Mouse (Mus musculus): Measurements from ENCODE around the gene Shisal2a.
"Not testable (repeated sequence)": the region's sequence is repeated elsewhere in the genome, so short reads cannot be mapped to it uniquely, and the experiment has no call there.

The Shisal2a gene

DNA sequence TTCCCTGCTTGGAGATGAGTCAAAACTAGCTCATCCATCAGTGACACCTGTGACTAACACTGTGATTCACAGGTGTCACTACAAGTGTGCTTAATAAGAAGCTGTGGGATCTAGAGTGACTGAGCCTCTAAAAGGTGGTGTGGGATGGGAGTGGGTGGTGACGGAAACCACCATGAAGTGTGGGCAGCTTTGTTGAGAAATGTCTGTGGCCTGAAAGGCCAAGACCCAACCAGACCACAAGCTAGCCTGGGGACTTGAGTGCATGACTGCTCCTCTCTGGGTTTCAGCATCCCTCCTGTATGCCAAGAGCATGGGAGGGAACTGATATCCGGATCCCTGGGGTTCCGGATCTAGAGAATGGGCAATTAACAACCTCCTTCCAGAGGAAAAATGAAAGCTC, 11.7 kb downstream of the Shisal2a start:
- DNase-seq, result no peak

GRCm38 (mm10) chr4:108370409-108370808, 12.7 kb downstream of the Shisal2a start:
- DNase-seq, result no peak

DNA sequence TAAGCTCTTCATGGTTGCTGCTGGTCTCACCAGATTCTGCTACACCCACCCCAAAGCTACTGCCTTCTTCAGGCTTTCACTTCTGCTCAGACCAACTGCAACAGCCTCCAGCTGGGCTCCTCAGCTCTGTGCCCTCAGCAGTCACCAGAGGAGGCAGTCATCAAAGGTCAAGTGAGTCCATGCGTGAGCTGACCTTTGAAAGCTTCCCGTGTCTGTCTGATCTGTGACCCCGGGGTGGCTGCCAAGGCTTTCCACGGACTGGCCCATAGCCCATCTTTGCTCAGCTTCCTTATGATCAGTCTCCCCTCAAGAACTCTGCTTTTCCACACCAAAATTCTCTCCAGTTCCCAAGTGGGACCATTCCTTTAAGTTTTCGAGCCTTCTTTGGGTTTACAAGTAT, 13.9 kb downstream of the Shisal2a start:
- no peak for DNase-seq

DNA sequence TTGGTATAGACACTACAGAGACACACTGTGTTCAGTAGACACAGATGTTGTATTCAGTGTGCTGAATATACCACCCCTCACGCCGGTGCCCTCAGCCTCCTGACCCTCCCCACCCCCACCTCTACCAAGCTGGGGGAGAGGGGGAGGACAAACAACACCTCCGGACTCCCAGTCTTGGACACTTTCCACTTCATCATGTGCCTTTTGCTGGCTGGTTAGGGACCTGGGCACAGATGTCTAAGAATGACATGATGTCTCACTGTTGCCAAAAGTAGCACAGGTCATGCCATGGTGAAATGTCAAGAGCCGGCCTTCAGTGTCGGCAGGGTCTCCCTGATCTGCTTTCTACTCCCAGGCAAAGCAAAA, 19.1 kb downstream of the Shisal2a start:
- no peak for DNase-seq

DNA sequence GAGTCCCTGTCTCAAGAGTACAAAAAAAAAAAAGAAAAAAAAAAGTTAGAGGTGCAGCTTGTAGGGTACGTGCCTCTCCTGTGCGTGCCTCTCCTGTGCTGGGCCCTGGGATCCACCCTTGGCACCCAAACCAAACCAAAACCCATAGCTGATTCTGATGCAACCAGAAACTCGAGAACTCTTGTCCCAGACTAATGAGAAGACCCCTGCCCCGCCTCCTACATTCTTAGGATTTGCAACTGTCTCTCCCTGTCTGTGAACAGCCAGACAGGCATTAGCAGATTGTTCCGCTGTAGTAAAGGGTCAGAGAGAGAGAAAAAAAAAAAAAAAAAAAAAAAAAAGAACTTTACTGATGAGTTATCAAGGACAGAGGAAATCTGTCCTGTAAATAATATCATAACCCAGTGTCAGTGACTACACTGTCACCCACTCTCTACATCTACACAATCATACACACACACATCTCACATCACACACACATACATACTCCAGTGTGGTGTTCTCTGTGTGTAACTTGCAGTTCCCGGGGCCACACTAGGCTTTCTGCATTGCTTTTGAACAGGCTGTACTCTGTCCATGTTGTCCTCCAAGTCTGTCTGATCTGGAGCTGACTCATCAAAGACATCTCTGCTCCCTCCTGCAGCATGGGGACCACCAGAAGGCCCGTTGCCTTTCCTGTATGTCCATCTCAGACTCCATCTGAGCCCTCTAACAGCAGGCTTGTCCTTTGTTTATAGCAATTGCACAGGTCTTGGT, 19.6 kb downstream of the Shisal2a start:
- no peak for DNase-seq

- no peak for DNase-seq
Observed at GRCm38 (mm10) chr4:108362321-108363261, 20.6 kb downstream of the Shisal2a start.

DNA sequence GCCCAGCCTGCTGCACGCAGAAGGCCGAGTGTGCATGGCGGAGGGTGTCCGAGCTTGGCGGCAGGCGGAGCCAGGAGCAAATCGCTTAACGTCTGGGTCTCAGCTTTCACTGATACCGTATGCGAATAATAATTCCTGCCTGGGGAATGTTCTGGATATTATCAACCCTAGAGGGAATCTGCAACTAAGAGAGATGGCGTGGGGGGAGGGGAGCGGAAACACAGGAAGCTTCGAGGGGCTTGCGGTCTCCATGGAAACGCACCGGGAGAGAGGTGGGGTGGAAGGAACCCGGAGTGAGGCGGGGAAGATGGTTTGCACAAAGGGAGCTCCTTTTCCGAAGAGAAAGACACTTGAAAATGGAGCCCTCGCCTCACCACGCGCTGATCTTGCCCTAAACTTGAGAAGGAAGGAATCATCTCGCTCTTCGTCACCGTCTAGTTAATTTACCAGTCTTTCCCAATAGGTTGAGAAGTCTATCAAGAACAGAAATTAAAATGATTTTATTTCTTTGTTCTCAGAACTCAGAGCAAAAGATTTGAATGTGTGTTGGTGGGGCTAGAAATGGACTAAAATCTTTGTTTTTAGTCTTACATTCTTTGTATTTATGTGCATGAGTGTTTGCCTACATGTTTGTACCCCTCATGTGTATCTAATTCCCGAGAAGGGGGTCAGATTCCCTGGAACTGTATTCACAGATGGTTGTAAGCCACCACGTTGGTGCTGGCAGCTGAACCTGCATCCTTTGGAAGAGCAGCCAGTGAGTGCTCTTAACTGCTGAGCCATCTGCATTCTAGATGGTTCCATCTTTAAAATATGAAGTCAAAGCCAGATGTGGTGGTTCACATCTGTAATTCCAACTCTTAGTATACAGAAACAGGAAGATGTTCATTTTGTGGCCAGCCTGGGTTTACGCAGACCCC, 22.8 kb downstream of the Shisal2a start:
- peak; percentile 26 for DNase-seq

DNA sequence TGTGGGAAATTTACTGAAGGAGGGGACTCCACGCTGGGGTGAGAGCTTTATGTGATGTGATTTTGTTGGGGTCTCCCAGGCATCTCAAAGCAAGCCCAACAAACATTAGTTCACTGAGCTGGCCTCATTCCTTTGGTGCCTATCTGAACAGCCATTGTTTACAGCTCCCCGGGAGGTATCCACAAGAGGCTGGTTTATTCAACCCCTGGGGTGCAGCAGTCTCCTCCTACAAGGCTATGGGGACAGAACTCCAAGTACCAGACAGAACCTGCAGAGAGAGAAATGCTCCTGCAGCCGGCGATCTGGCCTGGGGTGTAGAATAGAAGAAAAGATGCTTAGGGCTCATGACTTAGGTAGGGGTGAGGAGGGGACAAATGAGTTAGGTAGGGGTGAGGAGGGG, 24.7 kb downstream of the Shisal2a start:
- DNase-seq, result no peak

GRCm38 (mm10) chr4:108357458-108357857, 25.7 kb downstream of the Shisal2a start:
- no peak for DNase-seq

- not testable (repeated sequence) for DNase-seq
Observed at GRCm38 (mm10) chr4:108353591-108353990, 29.6 kb downstream of the Shisal2a start.

DNA sequence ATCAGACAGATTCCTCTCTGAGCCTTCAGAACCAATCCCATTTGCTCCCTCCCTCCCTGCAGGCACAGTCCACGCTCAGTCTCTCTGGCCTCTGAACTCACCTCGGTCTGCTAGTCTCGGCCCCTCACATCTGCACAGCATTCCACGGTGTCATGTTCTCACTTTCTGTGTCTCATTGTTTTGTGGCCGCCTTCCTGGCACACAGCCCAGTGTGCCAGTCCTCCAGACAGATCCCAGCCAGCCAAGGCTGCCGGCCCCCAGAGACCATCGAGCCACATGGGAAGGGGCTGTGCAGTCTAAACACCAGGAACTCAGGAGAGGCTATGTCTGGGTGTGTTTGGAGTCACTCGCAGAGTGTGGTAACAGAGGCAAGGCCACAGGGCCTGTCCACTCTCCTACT, 32.3 kb downstream of the Shisal2a start:
- DNase-seq, result no peak

- DNase-seq, result no peak
Observed at GRCm38 (mm10) chr4:108349836-108350547, 33.2 kb downstream of the Shisal2a start.

DNA sequence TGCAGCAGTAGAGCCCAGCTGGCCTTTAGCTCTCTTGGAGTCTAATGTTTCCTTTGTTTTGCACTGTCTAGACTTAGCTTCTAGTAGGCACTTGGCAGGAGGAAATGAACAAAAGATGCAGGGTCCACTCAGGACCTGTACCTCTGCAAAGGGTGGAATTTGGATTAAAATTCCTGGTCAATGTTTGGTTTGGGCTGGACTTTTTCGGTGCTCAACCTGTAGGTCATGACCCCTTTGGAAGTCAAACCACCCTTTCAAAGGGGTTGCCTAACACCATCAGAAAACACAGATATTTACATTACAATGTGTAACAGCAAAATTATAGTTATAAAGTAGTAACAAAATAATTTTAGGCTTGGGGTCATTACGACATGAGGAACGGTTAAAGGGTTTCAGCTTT, 34.1 kb downstream of the Shisal2a start:
- DNase-seq, result no peak

DNA sequence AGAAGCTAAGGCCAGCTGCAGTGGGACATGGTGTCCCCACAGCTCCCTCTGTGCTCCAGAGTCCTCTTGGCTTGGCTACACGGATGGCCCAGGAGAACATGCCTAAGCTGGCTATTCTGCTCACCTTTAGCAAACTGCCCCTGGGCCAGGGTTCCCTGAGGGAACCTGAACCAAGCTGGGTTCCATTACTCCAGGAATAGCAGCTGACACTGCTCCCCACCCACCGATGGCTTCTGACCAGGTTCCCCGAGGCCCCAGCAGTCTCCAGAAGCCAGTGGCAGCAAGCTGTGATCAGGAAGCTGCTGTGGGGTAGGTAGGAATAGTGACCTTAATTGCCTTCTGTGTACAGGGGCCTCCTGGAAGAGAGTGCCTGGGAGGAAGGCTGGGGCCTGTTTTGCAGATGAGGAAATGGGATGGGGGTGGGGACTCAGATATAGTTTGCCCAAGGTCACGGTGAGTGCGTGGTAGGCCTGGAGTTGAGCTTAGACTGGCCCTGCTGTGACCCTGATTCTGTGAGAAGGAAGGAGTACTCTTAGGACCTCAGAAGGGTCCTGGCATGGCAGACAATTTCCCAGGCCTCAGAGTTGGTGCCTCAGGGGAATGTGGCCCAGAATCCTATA, 34.8 kb downstream of the Shisal2a start:
- DNase-seq, result no peak

GRCm38 (mm10) chr4:108347111-108347510, 36.0 kb downstream of the Shisal2a start:
- no peak for DNase-seq

DNA sequence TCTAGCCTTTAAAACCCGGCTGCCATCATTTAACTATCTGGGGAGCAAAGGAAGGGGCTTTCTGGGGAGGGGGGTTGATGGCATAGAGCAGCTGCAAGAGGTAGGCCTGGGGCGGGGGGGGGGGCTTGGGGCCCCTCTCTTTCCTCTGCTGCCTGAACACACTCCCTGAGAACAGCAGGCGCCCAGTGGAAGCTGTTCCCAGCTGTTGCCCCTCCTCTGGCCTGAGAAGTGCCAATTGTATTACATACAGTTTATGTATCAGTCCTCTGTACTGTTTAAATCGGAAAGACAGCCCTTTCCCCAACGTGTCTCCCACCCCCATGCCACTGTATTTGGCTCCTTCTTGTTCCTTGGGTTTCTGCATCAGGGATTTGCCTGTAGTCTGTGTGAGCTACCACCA, 37.3 kb downstream of the Shisal2a start:
- no peak for DNase-seq

GRCm38 (mm10) chr4:108344631-108345083, 38.5 kb downstream of the Shisal2a start:
- DNase-seq, result no peak

DNA sequence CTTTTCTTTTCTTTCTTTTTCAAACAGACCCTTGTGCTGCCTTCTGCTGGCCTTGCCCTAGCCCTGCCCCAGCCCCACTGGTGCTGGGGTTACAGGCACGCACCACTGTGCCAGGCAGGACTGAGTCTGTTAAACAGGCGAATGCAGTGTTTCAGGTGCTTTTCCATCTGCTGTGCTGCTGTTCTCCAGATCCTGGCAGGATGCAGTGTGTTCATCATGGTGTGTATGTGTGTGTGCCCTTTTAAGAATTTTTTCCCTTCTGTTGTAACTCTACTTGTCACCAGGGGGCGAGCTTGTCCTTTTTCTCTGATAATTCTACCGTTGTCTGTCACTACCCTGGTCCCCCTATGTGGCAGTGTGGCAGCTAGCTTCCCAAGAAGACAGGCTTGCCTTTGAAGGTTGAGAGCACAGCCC, 43.9 kb downstream of the Shisal2a start:
- peak; percentile 28 for DNase-seq

GRCm38 (mm10) chr4:108338811-108339210, 44.3 kb downstream of the Shisal2a start:
- peak; percentile 66 for DNase-seq

DNA sequence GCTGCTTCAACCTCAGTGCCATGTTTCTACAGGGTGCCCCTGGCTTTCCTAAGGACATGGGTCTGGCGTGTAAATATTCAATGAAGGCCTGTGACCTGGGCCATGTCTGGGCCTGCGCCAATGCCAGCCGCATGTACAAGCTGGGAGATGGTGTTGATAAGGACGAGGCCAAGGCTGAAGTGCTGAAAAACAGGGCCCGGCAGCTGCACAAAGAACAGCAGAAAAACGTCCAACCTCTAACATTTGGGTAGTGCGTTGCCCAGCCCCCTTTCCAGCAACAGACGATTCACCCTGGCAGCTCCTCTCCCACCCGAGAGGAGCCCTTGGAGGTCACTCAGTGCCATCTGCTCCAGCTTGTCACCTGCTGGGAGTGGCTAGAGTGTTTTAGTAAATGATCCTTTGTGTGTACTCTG, 44.8 kb downstream of the Shisal2a start:
- DNase-seq, result peak; percentile 19

DNA sequence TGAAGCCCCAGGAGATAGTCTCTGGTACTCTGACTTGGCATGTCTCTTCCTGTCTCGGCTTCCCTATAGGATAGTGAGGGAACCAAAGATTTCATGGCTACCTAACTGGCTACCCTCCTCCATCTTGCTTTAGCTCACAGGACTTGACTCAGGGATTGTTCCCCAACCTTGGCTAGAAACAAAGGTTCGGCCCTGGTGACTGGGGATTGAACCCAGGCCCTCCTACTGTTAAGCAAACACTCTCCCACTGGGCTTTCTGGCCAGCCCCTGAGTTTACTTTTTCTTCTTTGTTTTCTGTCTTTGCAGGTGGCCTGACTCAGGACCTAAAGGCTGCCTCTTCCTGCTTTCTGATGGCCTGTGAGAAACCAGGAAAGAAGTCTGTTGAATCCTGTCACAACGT, 45.3 kb downstream of the Shisal2a start:
- no peak for DNase-seq

- DNase-seq, result no peak
Observed at GRCm38 (mm10) chr4:108336765-108337164, 46.4 kb downstream of the Shisal2a start.
